Mouse (Mus musculus): Measurements from ENCODE around the gene Pcsk7.
A peak's percentile ranks its signal among the peaks of the same experiment; 100 is the strongest.

The Pcsk7 gene

DNA sequence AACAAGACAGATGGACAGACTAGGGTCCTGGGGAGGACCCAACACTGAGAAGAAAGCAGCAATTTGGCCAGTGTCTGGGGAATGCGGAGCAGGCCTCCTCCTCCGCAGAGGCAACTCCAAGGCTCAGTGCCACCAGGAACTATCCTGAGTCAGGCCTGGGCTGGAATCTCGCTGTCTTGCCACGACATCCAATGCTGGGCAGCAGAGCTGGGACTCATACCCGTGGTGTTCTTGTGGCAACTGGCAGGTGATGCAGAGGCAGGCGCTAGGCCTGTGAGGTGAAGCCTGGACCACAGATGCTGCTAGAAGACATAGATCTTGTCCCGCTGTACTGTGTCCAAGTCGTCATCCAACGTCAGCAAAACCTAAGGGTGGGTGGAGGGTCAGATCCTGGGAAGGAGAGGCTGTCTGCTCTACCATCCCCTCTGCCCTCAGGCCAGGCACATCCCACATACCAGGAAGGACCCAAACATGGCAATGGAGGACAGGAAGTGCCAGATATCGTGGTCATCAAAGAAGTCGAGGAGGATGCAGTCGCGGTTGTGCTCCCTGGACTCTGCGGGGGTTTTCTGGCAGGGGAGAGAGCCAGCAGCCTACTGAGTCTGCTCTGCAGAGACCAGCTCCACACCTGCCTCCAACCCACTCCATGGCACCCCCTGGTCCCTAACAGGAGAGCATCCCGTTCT, 32.8 kb downstream of the Pcsk7 start:
- DNase-seq (ENCODE audit: low spot score in 2 of 2): no peak

DNA sequence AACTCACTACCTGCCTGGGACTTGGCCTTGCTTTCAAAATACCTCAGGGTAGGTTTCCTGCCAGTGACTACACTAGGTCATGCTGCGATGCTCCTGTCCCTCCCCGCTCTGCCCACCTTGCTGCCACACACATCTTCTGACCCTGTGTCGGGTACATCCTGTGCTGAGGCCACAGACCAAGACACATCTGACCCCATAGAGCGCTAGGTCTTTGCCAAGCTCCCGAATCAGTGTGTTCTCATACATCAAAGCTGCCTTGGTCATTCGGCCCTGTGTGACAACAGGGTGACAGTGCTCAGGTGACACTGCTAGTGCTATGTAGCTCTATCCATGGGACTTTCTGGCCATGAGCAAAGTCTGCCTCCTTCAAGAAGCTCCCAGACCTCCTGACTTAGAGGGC, 33.5 kb downstream of the Pcsk7 start:
- DNase-seq (ENCODE audit: low spot score in 2 of 2): no peak

DNA sequence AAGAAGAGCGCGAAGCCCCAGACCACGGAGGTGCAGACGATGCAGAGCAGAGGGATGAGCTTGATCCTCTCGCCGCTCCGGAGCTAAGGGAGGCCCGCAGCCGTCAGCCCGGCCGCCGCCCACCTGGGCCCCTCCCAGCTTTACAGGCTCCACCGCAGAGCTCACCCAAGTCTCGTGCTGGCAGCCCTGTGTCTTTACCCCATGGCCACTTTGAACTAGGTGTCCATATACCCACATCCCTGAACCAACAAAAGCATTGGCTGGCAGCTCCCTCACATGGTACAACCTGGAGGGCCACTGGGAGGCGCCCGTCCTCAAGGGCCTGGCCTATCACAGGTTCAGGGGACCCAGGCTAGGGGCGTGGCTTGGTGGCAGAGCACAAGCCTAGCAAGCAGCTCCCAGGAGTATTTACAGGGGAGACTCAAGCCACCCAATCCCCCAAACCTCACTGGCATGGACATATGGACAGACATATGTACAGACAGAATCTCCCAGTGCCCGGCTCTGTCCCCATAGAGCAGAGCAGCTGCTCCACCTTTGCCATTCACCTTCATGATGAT, 35.1 kb downstream of the Pcsk7 start:
- DNase-seq (ENCODE audit: low spot score in 2 of 2): no peak

DNA sequence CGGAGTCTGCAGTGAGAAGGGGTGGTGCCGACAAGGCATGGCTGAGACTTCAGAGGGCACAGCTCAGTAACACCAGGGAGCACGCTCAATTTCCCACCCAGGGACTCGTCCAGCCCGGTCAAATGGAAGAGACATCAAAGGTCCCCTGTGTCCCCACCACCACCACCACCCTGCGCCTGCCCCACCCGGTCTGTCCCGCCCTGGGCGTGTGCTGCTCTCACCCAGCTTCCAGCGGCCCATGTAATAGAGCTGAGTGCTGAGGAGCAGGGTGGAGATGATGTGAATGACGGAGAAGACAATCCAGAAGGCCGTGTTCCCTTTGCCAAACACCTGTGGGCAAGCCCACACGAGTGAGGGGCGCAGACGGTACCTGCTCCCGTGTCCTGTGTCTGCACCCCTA, 36.2 kb downstream of the Pcsk7 start:
- no peak for DNase-seq (ENCODE audit: low spot score in 2 of 2)

DNA sequence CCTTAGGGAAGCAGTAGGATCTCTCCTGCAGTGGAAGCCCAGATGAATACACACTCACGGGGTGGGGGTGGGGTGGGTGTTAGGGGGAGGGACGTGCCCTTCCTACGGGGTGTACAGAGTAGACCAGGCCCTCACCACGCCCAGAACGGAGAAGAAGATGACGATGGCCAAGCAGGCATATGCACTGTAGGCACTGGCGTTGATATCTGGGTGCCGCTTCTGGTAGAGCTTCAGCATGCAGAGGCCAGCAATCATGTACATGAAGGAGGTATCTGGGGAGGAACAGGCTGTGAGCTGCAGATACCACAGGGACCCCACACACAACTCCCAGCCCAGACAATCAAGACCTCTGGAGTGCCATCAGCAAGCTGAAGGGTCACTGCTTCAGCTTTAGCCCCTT, 36.6 kb downstream of the Pcsk7 start:
- DNase-seq (ENCODE audit: low spot score in 2 of 2): no peak

DNA sequence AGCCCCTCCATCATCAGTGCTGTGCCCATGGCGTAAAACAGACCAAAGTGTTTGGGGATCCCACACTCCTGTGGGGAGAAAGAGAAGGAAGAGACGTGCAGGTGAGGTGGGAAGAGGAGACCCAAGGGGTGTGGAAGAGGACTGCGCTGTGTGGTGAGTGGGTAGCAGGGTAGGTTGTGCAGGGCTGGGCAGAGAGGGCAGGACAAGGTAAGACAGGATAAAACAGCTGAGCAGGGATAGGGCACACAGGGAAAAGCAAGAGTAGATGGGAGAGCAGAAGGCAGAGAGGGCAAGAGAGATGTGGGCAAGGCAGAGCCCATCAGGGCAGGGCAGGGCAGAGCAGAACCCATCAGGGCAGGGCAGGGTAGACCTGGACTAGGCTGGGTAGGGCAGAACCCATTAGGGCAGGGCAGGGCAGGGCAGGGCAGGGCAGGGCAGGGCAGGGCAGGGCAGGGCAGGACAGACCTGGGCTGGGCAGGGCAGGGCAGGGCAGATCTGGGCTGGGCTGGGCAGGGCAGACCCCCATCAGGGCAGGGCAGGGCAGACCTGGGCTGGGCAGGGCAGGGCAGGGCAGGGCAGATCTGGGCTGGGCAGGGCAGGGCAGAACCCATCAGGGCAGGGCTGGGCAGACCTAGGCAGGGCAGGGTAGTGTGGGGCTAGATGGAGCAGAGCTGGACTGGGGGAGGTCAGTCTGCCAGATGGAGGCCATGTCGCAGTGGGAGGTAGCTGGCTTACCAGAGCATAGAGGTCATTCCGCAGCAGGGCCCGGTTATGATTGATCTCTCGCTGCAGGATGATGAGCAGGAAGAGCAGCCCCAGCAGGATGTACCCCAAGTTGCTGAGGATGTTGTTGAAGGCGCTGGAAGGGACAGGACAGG, 37.6 kb downstream of the Pcsk7 start:
- DNase-seq (ENCODE audit: low spot score in 2 of 2): no peak

DNA sequence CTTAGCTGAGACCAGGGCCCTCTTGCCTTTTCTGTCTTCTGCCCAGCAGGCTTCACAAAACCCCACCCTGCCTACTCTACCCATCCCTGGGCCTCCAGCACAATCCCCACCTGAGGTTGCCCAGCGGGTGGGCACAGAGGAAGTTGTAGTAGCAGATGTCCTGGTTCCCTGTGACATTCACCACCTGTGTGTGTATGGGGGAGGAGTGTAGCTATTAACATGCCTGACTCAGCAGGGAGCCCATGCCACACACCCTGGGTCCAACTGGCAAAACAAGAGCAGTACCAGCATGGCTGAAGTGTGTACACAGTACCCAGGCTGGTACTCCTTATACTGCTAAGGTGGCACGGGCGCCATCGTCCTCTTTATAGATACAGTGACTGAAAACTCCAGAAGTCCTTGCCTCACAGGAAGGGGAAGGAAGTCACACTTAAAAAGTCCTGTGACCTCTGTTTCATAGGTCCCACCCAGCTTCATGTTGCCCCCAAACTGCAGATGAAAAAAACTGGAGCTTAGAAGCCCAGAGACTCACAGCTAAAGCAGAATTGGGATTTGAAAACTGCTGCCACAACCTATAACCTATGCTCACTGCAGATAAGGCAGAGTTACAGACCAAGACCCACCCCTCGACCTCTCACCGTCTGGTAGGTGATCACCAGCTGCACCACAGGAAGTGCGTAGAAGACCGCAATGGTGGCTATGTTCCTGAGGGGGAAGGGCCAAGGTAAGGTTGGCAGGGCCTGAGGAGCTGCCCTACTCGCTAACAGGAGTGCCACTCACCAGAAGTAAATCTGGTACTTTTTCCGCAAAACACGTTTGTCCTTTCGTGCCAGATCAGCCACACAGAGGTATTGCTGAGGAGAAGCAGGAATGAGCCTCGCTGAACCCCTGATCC, 38.5 kb downstream of the Pcsk7 start:
- DNase-seq (ENCODE audit: low spot score in 2 of 2): no peak

DNA sequence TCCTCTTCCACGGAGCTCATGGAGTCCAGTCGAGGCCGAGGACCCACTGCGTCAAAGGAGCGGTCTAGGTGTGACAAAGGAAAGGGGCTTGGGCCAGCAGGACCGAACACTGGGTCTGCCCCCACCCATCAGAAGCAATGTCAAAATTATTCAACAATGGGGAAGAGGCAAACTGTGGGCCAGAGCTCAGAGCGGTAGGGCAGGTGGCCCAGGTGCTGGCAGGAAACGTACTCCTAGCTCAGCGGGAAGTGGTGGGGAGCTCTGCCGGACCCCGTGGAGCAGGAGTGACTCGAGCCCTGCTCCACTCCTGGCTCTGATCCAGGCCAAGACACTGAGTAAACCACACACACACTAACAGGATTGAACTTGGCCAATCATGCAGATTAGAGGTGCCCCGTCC, 39.4 kb downstream of the Pcsk7 start:
- no peak for DNase-seq (ENCODE audit: low spot score in 2 of 2)

DNA sequence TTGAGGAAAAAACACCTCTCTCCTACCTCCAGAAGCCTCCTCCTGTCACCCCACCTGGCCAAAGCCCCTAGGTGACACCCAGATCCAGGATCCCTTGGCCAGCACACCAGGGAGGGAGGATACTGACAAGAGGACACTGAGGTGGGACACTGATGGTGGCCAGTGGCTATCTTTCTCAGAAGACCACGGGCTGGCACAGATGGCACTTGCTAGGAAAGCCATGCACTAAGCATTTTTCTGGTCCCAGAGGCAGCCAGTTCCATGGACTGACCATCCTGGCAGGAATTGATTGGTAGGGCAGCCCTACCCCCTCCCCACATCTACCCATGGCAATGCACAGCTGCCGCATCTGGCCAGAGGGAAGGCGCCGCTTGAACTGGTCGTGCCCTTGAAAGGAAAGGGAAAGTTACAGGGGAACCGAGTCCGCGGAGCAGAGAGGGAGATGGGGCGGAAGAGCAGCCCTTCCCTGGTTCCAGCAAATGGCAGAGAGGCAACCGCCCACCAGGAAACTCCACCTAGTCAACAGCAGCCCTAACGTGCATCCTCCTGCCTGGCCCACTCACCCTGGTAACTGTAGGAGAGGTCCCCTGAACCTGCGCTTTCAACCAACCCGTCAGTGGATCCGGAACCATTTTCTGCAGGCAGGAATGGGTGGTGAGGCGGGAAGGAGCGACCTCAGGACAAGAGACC, 40.0 kb downstream of the Pcsk7 start:
- DNase-seq (ENCODE audit: low spot score in 2 of 2): no peak

DNA sequence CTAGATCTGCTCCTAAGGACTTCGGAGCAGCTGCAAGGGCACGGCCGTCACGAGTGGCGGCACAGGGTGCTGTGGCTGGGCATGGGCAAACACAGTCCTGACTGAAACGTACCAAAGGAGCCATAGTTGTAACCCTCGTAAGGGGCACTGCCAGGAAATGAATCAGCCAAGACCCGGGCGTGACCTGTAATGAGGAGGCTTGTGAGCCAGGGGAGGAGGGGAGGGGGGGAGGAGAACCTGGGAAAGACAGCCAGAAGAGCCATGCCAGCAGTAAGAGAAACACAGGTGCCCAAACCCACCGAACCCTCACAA, 40.5 kb downstream of the Pcsk7 start:
- DNase-seq (ENCODE audit: low spot score in 2 of 2): no peak

DNA sequence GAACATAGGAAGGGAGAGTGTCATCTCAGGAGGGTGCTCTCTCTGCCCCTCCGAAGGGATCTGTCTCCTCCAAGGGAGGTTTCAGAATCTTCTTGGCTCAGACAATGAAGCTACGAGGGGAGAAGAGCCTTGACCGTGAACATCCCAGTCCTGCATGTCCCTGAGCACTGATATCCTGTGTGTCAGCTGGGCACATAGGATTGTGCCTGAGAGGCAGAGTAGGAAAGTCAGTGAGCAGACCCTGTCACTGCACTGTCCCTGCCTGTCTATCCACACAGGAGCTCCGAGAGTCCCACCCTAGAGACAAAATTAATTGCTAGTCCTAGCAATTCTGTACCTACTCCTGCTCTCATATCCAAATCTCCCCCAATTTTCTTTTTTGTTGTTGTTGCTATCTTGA, 45.8 kb downstream of the Pcsk7 start:
- no peak for DNase-seq (ENCODE audit: low spot score in 2 of 2)

DNA sequence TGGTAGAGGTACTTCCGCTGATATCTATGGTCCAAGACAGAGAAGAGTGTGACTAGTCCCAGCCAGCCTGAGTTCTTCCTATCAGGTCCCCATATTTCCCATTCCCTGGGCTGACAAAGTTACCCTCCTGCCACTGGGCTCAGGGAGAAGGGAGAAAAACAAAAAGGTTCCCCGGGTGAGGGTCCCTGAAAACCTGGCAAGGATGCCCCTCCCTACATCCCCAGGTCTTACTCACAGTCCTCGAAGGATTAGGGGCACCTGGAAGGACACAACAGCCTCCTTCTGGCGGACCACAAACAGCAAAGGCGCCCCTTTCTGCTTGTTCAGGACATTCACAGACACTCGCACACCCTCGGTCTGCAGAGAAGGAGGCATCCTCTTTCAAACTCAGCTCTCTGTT, 46.6 kb downstream of the Pcsk7 start:
- no peak for DNase-seq (ENCODE audit: low spot score in 2 of 2)

DNA sequence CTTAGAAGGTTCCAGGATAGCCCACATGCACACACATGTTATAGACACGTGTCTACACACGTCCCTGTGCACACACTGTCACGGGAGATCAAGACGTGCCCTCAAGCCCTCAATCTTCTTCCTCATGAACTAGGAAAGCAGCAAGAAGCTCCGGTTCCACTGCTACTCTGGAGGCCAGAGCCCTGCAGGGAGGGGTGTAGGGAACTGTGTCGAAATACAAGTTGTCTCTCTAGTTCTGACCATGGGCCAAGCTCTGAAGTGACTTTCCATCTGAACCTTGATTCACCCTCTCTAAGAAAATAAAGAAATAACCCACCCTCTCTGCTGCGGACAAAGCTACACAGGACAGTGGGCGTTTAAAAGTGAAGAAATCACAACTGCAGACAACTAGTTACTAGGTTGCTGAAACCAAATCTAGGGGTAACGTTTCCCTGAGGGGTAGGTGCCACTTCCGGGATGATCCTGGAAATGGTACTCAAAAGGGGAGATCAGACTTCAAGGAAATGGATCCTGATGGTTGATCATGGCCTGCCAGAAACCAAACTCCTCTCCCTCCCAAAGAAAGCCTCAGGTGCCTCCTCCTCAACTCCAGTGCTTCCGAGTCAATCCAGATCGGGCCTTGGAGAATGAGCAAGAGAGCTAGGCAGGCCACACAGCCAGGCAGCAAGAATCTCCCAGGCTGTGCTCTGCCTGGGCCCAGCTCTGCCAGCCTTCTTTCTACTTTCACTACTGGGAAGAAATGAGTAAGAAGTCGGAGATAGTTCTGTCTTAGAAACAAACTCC, 47.4 kb downstream of the Pcsk7 start:
- no peak for DNase-seq (ENCODE audit: low spot score in 2 of 2)

DNA sequence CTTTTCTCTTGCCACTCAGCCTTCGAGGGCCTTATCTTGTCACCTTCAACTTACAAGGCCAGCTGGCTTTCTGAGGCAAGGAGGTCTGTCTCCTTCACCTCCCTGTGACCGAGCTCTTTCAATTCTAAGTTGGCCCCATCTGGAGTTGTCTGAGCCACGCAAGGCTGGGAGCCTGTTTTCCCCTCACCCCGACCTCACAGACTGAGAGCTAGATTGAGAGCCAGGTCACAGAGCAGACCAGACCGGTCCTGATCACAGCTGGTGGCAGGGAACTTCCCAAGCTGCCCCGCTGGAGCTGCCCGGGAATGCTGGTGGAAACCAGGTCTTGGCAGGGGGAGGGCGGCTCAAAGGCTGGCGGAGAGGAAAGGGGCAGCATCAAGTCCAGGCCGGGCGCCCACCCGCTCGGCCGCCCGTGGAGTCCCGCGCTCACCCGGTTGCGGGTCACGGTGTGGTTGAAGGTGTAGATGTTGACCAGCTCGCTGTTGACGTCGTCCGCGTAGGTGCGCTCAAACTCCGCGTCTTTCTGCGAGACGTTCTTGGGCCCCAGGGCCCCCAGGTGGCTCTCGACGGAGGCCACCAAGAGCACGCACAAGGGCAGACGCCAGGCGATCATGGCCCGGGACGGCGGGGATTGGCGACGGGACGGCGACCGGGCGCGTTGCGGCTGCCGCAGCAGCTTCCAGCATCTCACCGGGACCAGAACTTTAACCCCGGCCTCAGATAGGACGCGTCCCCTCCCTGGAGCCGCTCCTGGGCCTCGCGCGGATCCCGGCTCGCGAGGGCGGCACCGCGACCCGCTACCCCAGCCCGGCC, 48.2 kb downstream of the Pcsk7 start:
- DNase-seq (ENCODE audit: low spot score in 2 of 2): peak in 1 of 2 experiments; percentile 46

DNA sequence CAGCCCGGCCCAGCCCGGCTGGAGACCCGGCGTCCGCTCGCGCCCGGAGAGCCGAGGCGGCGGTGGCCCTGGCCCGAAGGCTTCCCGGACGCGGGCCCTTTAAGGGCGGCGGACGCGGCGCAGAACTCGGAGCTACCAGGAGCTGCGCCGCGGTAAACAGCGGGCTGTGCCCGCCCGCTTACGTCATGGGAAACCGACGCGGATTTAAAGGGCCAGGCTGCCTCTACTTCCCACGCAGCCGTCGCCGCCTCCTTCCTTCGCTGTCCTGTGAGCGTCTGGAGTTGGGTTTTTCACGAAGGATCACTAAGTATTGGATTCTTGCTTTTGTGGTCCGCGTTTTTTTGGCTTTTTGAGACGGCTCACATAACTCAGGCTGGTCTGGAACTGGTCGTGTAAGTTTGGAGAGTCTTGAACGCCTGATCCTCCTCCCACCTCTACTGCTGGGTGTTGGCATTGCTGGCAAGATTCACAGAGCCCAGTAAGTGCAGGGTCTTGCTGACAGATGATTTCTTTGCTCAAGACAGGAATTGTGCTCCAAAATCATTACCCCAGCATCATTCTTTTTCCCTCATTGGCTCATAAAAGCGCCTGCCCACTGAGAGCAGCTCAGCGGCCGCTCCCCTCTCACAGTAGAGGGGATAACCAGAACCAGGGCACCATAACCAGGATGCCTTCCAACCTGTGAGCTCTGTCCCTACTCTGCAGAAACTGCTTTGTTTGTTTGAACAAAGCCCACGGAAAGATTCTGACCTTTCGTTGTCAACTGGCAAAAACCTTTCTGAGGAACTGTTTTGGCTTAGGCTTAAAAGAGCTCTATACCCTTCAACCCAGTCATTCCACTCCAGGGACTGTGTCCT, 49.0 kb downstream of the Pcsk7 start, which contains the start of gene Sidt2:
Gene Sidt2, minus strand, starts transcription at position 152 of the 857 bp plus-strand sequence.
- peak; percentile 56 to 80 for DNase-seq (ENCODE audit: low spot score in 2 of 2)

DNA sequence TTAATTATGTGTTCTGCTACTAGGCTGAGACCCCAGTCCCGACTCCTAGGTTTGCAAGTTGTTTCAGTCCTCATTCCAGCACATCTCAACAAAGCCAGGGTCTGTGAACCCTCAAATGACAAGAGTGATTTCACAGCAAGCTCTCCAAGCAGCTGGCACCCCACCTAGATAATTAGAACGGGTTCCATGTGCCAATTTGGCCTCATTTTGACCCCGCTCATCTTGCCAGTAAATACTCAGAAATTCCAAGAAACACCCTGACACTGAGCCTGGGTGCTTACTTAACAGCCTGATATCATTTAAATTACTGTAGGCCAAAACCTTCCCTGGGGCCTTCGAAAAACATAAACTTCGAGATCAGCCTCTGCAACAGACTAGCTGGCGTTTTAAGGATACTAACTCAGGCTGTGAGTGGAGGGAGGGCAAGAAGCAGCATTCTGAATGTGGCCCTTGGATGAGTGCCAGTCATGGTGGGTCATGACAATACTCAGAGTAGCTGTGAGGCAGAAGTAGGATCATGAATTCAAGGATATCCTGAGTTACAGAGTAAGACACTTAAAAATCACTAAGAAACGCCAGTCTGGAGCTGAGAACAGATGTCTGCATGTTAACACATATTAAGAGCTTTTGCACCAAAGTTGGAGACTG, 51.9 kb downstream of the Pcsk7 start:
- no peak for DNase-seq (ENCODE audit: low spot score in 2 of 2)

DNA sequence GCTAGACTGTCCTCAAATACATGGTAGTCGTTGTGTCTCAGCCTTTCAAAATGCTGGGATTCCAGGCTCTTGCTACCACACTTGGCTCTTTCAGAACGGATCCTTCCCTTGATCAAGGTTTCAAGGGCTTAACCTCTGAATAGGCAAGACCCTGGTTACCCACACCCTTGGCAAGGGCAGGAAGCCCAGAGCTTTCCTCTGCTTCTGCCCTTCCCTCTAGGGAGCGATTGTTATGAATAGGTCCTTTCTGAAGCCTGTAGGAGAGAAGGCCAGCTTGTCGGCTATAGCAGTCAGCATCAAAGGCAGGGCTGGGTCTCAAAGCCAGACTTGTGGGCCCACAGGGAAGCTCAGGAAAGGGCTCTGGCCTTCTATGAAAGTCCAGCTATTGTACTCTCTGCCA, 52.6 kb downstream of the Pcsk7 start:
- no peak for DNase-seq (ENCODE audit: low spot score in 2 of 2)

DNA sequence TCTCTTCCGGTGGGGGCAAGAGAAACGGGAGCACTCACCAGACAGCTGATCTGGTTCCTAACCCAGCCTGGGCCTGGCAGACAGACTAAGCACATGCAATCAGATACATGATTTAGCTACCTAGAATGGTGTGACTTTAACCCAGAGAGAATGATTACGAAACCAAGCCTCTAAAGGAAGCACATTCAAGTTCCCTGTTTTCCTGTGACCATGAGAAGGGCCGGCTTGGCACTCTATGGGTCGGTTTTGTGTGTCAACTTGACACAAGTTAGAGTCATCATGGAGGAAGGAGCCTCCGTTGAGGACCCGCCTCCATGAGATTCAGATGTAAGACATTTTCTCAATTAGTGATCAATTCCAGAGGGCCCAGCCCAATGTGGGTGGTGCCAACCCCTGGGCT, 53.4 kb downstream of the Pcsk7 start:
- no peak for DNase-seq (ENCODE audit: low spot score in 2 of 2)
